18 mouse cellular contexts compared by ENCODE assay signal in genomic region chr10:116908901-116909642, GRCm38 (mm10). TPM values are rescaled to one million over a fixed set of nuclear protein-coding genes. Genes with fewer than 3 reads are reported as not detected.
A peak's percentile ranks its signal among the peaks of the same experiment; 100 is the strongest.
DNase-seq lines count a peak whose midpoint lies in the region; ATAC-seq lines count a peak whose summit lies in the region.
"Had no signal": no experiment of that assay in that cellular context is flagged by ENCODE, and none has a peak within 500 bp of the region (broad histone marks: within the 10 kb centered on the region; RNA-seq: fewer than 3 reads in every experiment).

No protein-coding gene starts in this region.

- H3K36me3 ChIP-seq in kidney, embryonic 15.5 days, result peaks cover 95% of the 10 kb centered on the region
- H3K36me3 ChIP-seq in hindbrain, embryonic 14.5 days (replicated peaks; ENCODE audit: control insufficient read depth, insufficient read depth), result peaks cover 82% of the 10 kb centered on the region

- 71% methylated on average over 15 of the region's 15 CpGs for WGBS in kidney, embryonic 15.5 days
- 72% methylated on average over 15 of the region's 15 CpGs for WGBS in hindbrain, embryonic 14.5 days

- no peaks in the 10 kb centered on the region for H3K9me3 ChIP-seq in kidney, embryonic 15.5 days (replicated peaks)
- no peaks in the 10 kb centered on the region for H3K9me3 ChIP-seq in hindbrain, embryonic 14.5 days (ENCODE audit: control insufficient read depth, low read length)
- H3K9me3 ChIP-seq: hindbrain, embryonic 10.5 days had no signal

- H3K27me3 ChIP-seq in kidney, embryonic 15.5 days, result no peaks in the 10 kb centered on the region
- no peaks in the 10 kb centered on the region for H3K27me3 ChIP-seq in hindbrain, embryonic 14.5 days (ENCODE audit: control insufficient read depth, insufficient read depth, low read length)

- no peaks in the 10 kb centered on the region for H3K4me1 ChIP-seq in kidney, embryonic 15.5 days
- no peaks in the 10 kb centered on the region for H3K4me1 ChIP-seq in hindbrain, embryonic 14.5 days (replicated peaks; ENCODE audit: control insufficient read depth, insufficient read depth, low read length)
- H3K4me1 ChIP-seq: hindbrain, embryonic 10.5 days had no signal

- ATAC-seq in kidney, embryonic 15.5 days (replicated peaks; ENCODE audit: low FRiP score), result peak; percentile 77; the same call in 1 of the 2 replicates
- 0 out of 2 replicates have a peak, but pooled peaks have one; percentile 25 for ATAC-seq in common myeloid progenitor, adult 5-6 weeks (replicated peaks; ENCODE audit: low read depth, poor library complexity, severe bottlenecking)
- peak; percentile 75 for ATAC-seq in megakaryocyte-erythroid progenitor cell, adult 5-6 weeks (replicated peaks; ENCODE audit: low FRiP score, low TSS enrichment, poor library complexity, severe bottlenecking)
- no peak for ATAC-seq in hindbrain, embryonic 14.5 days (ENCODE audit: low FRiP score)
- ATAC-seq: CD4-positive, CD25-positive, alpha-beta regulatory T cell, adult 4 months; midbrain, embryonic 16.5 days had no signal

- H3K4me3 ChIP-seq in kidney, embryonic 15.5 days (replicated peaks), result no peak overlapping the region
- H3K4me3 ChIP-seq in hindbrain, embryonic 14.5 days (replicated peaks; ENCODE audit: low read length), result no peak overlapping the region
- H3K4me3 ChIP-seq: hindbrain, embryonic 10.5 days had no signal

- no peak overlapping the region for H3K4me2 ChIP-seq in kidney, embryonic 15.5 days
- H3K4me2 ChIP-seq in hindbrain, embryonic 14.5 days (replicated peaks), result no peak overlapping the region

- H3K9ac ChIP-seq in kidney, embryonic 15.5 days, result no peak overlapping the region
- H3K9ac ChIP-seq in hindbrain, embryonic 14.5 days, result no peak overlapping the region

- no peak for DNase-seq in kidney, adult 18-20 months
- peak; percentile 90 for DNase-seq in liver
- DNase-seq in urinary bladder, postnatal 10 days (ENCODE audit: low spot score), result no peak
- no peak for DNase-seq in hindbrain, embryonic 14.5 days (ENCODE audit: low spot score)
- DNase-seq: adrenal gland, postnatal 14 days; cerebellum, postnatal 25 days; kidney, postnatal 25 days; lung, adult 18-20 months; right cerebral cortex, postnatal 25 days; thymus, adult 2 months had no signal

- H3K27ac ChIP-seq in kidney, embryonic 15.5 days, result no peak overlapping the region
- H3K27ac ChIP-seq in hindbrain, embryonic 14.5 days, result no peak overlapping the region
- H3K27ac ChIP-seq: hindbrain, embryonic 10.5 days; macrophage had no signal

RNA-seq across cellular contexts. Expression of gene Myrfl, which starts 12.4 kb away (rescaled TPM):
- 0.16 and 0.23 TPM in 2 replicates for polyA plus RNA-seq in kidney, embryonic 15.5 days (2015; fragmentation: Nextera tagmentation; extraction: Ambion mirVana)
- 0.24 TPM in 1 of 2 replicates, not detected in the other for total RNA-seq in common myeloid progenitor, adult 5-6 weeks (2017)
- not detected in 2 replicates for total RNA-seq in megakaryocyte-erythroid progenitor cell, adult 5-6 weeks (2014; fragmentation: Nextera tagmentation)
- not detected in 2 replicates for total RNA-seq in megakaryocyte-erythroid progenitor cell, adult 5-6 weeks (2017)
- polyA plus RNA-seq in hindbrain, embryonic 14.5 days (2014; fragmentation: Nextera tagmentation; extraction: Ambion mirVana), result 0.08 TPM in 1 of 2 replicates, not detected in the other
- total RNA-seq: adrenal gland, postnatal 14 days; MEL had no signal
- polyA plus RNA-seq: macrophage had no signal

RNA-seq across cellular contexts. Expression of gene Rab3ip, which starts 41.5 kb away (rescaled TPM):
- 114 and 121 TPM in 2 replicates for polyA plus RNA-seq in kidney, embryonic 15.5 days (2015; fragmentation: Nextera tagmentation; extraction: Ambion mirVana)
- total RNA-seq in common myeloid progenitor, adult 5-6 weeks (2017), result 8.2 and 14.3 TPM in 2 replicates
- 7.4 and 13.5 TPM in 2 replicates for total RNA-seq in megakaryocyte-erythroid progenitor cell, adult 5-6 weeks (2014; fragmentation: Nextera tagmentation)
- total RNA-seq in megakaryocyte-erythroid progenitor cell, adult 5-6 weeks (2017), result 3.6 and 8.0 TPM in 2 replicates
- 44.8 and 48.0 TPM in 2 replicates for polyA plus RNA-seq in hindbrain, embryonic 14.5 days (2014; fragmentation: Nextera tagmentation; extraction: Ambion mirVana)
